Mouse (Mus musculus): ENCODE results near the gene Cdr2l. TPM values are rescaled to one million over a fixed set of nuclear protein-coding genes. Genes with fewer than 3 reads are reported as not detected.

The Cdr2l gene
- total RNA-seq, 2 experiments from 2014 or later = 1.5 to 2.0 TPM

DNA sequence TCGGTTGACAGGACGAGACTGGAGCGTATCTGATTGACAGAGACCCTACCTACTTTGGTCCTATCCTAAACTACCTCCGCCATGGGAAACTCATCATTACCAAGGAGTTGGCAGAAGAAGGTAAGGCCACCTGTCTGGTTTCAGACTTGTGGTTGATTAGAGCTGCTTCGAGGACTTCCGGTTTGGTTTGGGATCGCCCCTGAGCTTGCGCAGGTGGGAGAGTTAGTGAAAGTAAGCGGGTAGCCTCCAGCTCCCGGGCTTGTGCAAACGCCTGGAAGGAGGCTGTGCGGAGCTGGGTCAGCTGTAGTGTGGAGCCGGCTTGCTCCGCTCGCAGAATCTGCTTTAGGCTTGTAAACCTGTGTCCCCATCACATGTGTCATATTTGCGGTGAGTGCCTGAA is 40.3 kb downstream of the Cdr2l start:
- intact Hi-C loops (cut with DNase I) = no loop called here
- no peak for DNase-seq
- H3K27ac ChIP-seq = no peak overlapping the region
- H3K4me3 ChIP-seq = no peak overlapping the region
- TF ChIP-seq CTCF (IDR thresholded peaks at IDR 0.05) = no peak

DNA sequence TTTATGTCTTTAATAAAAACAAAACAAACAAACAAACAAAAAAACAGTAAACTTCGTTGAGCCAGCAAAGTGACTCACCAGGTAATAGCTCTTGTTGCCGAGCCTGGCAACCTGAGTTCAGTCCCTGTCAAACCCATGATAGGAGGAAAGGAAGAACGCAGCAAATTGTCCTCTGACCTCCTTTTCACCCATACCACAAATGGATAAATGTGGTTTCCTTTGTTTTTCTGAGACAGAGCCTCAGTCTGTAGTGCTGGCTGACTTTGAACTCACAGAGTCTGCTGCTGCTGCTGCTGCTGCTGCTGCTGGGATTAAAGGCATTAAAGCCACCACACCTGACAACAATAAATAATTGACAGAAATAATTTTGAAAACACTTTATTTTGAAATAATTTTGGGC is 41.4 kb downstream of the Cdr2l start:
- no peak for TF ChIP-seq CTCF (IDR thresholded peaks at IDR 0.05)
- DNase-seq = no peak
- H3K27ac ChIP-seq = no peak overlapping the region
- no peak overlapping the region for H3K4me3 ChIP-seq
- intact Hi-C loops (cut with DNase I) = no loop called here

GRCm38 (mm10) chr11:115424666-115425065 is 43.0 kb downstream of the Cdr2l start:
- DNase-seq = no peak
- intact Hi-C loops (cut with DNase I) = loop anchor here (5.0 kb wide), 1 partner anchor 67 kb away; no protein-coding TSS in a partner anchor
- Histone ChIP-seq H3K27ac (no peak overlapping the region), H3K4me3 (no peak overlapping the region)
- TF ChIP-seq CTCF (IDR thresholded peaks at IDR 0.05) = no peak

- H3K27ac ChIP-seq = no peak overlapping the region
- H3K4me3 ChIP-seq = no peak overlapping the region
- intact Hi-C loops (cut with DNase I) = loop anchor here (5.0 kb wide), 1 partner anchor 68 kb away; no protein-coding TSS in a partner anchor
- TF ChIP-seq CTCF (IDR thresholded peaks at IDR 0.05) = no peak
- no peak for DNase-seq
Observed at GRCm38 (mm10) chr11:115425671-115426070, 44.0 kb downstream of the Cdr2l start.

GRCm38 (mm10) chr11:115427482-115428331 is 46.0 kb downstream of the Cdr2l start:
- intact Hi-C loops (cut with DNase I) = loop anchor here (2.0 to 5.0 kb wide), 2 partner anchors 47 to 70 kb away; partner anchors contain the start of gene Armc7
- TF ChIP-seq CTCF (IDR thresholded peaks at IDR 0.05) = peak; percentile 83
- peak overlapping the region; percentile 61 for H3K27ac ChIP-seq
- peak overlapping the region; percentile 43 for H3K4me3 ChIP-seq
- peak; percentile 72 for DNase-seq

- intact Hi-C loops (cut with DNase I) = loop anchor here (2.0 to 5.0 kb wide), 2 partner anchors 45 to 72 kb away; partner anchors contain the start of gene Armc7
- H3K4me3 ChIP-seq = no peak overlapping the region
- no peak for TF ChIP-seq CTCF (IDR thresholded peaks at IDR 0.05)
- no peak overlapping the region for H3K27ac ChIP-seq
- peak; percentile 52 for DNase-seq
Observed at GRCm38 (mm10) chr11:115429307-115429706, 47.6 kb downstream of the Cdr2l start.

- no peak for TF ChIP-seq CTCF (IDR thresholded peaks at IDR 0.05)
- intact Hi-C loops (cut with DNase I) = no loop called here
- H3K27ac ChIP-seq = no peak overlapping the region
- no peak overlapping the region for H3K4me3 ChIP-seq
- DNase-seq = no peak
Observed at GRCm38 (mm10) chr11:115430561-115430960, 48.8 kb downstream of the Cdr2l start.

DNA sequence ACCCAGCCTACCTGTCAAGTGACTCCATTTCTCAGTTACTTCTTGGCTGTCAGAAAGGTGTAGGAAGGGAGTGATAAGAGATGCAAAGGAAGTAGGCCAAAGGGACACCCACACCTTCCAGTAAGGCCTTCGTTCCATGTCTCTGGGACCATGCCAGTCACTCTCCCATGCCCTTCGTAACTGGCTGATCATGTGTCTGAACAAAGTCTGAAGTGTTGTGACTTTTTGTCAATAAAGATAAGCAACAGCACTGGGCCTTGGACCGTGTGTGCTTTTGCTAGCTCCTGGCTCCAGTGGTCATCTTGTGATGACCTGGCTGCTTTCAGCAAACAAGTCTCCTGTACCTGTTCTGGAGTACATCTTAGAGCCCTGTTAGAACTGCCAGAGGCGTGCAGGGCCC is 51.1 kb downstream of the Cdr2l start:
- Histone ChIP-seq H3K4me3 (no peak overlapping the region), H3K27ac (no peak overlapping the region)
- DNase-seq = no peak
- intact Hi-C loops (cut with DNase I) = no loop called here
- TF ChIP-seq CTCF (IDR thresholded peaks at IDR 0.05) = no peak

DNA sequence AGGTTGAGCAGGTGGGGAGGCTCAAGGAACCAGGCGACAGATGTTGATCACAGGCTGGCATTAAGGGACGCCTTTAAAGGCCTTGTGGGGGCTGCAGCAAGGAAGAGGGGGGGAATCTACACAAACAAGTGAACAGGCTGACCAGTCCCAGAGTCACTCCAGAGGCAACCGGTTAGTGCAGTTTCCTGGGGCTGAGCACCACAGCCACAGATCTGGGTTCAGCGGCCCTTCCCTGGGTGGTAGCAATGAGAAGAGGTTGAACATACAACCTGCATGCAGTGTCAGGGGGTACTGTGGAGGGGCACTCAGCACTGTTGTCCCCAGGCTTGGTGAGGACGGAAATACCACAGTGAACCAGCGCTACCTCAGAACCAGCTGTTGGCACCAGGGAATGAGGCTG is 51.6 kb downstream of the Cdr2l start:
- DNase-seq = no peak
- Histone ChIP-seq H3K27ac (no peak overlapping the region), H3K4me3 (no peak overlapping the region)
- TF ChIP-seq CTCF (IDR thresholded peaks at IDR 0.05) = no peak
- intact Hi-C loops (cut with DNase I) = no loop called here

- H3K4me3 ChIP-seq = peak overlapping the region; percentile 60
- intact Hi-C loops (cut with DNase I) = no loop called here
- no peak for TF ChIP-seq CTCF (IDR thresholded peaks at IDR 0.05)
- H3K27ac ChIP-seq = peak overlapping the region; percentile 12; the same call in 1 of the 2 replicates
- peak; percentile 36 for DNase-seq
Observed at GRCm38 (mm10) chr11:115435596-115436337, 54.1 kb downstream of the Cdr2l start.

GRCm38 (mm10) chr11:115437571-115438122 is 55.9 kb downstream of the Cdr2l start:
- no peak for TF ChIP-seq CTCF (IDR thresholded peaks at IDR 0.05)
- Histone ChIP-seq H3K27ac (no peak overlapping the region), H3K4me3 (no peak overlapping the region)
- intact Hi-C loops (cut with DNase I) = no loop called here
- DNase-seq = peak; percentile 6

DNA sequence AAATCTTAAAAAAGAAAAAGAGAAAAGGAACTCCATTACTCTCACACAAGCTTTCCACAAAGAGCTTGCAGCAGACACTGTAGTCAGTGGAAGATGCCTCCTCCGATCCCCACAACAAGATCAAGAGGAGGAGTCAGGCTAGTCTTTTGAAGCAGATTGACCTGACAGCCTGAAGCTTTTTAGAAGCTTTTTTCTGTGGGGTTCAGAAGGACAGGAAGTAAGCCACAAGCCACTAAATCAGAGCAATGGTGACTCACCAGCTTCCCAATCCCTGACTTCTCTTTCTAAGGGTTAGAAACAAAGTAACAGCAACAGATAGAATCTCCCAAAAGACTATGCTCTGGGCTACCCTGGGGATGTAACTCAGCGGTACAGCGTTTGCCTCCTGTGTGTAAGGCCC is 57.6 kb downstream of the Cdr2l start:
- TF ChIP-seq CTCF (IDR thresholded peaks at IDR 0.05) = no peak
- intact Hi-C loops (cut with DNase I) = no loop called here
- DNase-seq = no peak
- no peak overlapping the region for H3K27ac ChIP-seq
- no peak overlapping the region for H3K4me3 ChIP-seq

Data from gastrocnemius, adult 2 months (tissue).